Mouse (Mus musculus) olfactory bulb, adult 2 months (tissue): Measurements from ENCODE around the gene Hoxd8. TPM values are rescaled to one million over a fixed set of nuclear protein-coding genes. Genes with fewer than 3 reads are reported as not detected.

ENCODE experiments used
- H3K27ac ChIP-seq: fragments of 200-500 bp; 2 replicates; pipeline ENCODE4 v1.5.1; 2012; ENCODE audit warnings: low read depth, low read length; ENCODE audit not compliant: insufficient read depth
- H3K4me1 ChIP-seq: fragments of 200-500 bp; 2 replicates; pipeline ENCODE4 v1.6.1; 2012; ENCODE audit warnings: low read length; ENCODE audit not compliant: control insufficient read depth, insufficient read depth
- H3K4me3 ChIP-seq: fragments of 200-500 bp; 2 replicates; pipeline ENCODE4 v1.5.1; 2012; ENCODE audit warnings: mild to moderate bottlenecking, low read depth, low read length, moderate library complexity; ENCODE audit not compliant: insufficient read depth
- CTCF ChIP-seq: fragments of 200-500 bp; IDR thresholded peaks from 2 replicates; pipeline ENCODE4 v1.5.1; 2012; ENCODE audit warnings: low read depth, mild to moderate bottlenecking, low read length, moderate library complexity; ENCODE audit not compliant: insufficient read depth
- POLR2A ChIP-seq: fragments of 200-500 bp; IDR thresholded peaks from 2 replicates; pipeline ENCODE4 v1.6.1; 2012; ENCODE audit warnings: mild to moderate bottlenecking, low read depth, low read length, moderate library complexity; ENCODE audit not compliant: insufficient read depth
- WGBS: fragments of 180-500 bp; shearing (Covaris S2); methylation state at CpG from one replicate; pipeline ENCODE4 v1.1.7; 2018; 5-methylcytosine and 5-hydroxymethylcytosine counted together
- polyA plus RNA-seq: library from polyadenylated mRNA; stranded (reverse); fragments of >200 nt; gene quantifications from 2 replicates; pipeline ENCODE4 v1.2.4, GENCODE M21; 2012; ENCODE audit warnings: low replicate concordance; ENCODE audit not compliant: missing spikeins, insufficient read depth, insufficient read length

Gene Hoxd8
- polyA plus RNA-seq, 1 experiment = not detected

GRCm38 (mm10) chr2:74684106-74684505 is 20.3 kb upstream of the Hoxd8 start:
- 5% methylated on average over 12 of the region's 12 CpGs for WGBS
- H3K4me1 ChIP-seq = no peaks in the 10 kb centered on the region
- H3K27ac ChIP-seq = no peak overlapping the region
- H3K4me3 ChIP-seq = no peak overlapping the region
- no peak for TF ChIP-seq POLR2A
- no peak for TF ChIP-seq CTCF

DNA sequence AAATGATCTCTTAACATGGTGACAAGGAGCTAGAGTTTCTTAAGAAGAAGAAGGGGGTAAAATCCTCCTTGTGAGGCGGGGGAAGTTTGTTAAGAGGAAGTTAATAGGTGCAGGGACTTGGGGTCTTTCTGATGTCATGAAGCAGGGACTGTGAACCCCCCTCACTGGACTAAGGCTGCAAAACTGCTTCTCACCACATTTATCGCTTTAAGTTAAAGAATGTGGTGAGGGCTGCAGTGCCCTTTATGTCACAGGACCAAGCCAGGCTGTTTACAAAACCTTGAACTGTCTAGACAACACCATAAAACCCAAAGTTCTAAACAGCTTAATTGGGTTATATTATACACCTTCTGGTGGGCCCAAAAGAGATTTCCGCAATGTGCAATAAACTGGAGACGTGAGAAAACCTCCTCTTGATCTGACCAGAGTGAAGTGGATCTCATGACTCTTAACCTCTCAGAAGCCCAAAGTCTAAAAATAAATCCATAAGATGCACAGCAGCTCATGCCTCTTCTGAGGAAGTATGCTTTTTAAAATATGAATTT is 19.3 kb upstream of the Hoxd8 start:
- Histone ChIP-seq H3K4me1 (no peaks in the 10 kb centered on the region), H3K4me3 (no peak overlapping the region), H3K27ac (no peak overlapping the region)
- WGBS = 10% methylated on average over 4 of the region's 4 CpGs
- TF ChIP-seq CTCF = no peak

- H3K27ac ChIP-seq = no peak overlapping the region
- no peak for TF ChIP-seq POLR2A
- H3K4me1 ChIP-seq = no peaks in the 10 kb centered on the region
- H3K4me3 ChIP-seq = no peak overlapping the region
- WGBS = 8% methylated on average over 17 of the region's 17 CpGs
Observed at GRCm38 (mm10) chr2:74686301-74686987, 18.0 kb upstream of the Hoxd8 start.

- TF ChIP-seq POLR2A (no peak), CTCF (no peak)
- WGBS = 3% methylated on average over 27 of the region's 27 CpGs
- Histone ChIP-seq H3K27ac (no peak overlapping the region), H3K4me1 (no peaks in the 10 kb centered on the region), H3K4me3 (no peak overlapping the region)
Observed at GRCm38 (mm10) chr2:74686988-74687697, 17.3 kb upstream of the Hoxd8 start.

DNA sequence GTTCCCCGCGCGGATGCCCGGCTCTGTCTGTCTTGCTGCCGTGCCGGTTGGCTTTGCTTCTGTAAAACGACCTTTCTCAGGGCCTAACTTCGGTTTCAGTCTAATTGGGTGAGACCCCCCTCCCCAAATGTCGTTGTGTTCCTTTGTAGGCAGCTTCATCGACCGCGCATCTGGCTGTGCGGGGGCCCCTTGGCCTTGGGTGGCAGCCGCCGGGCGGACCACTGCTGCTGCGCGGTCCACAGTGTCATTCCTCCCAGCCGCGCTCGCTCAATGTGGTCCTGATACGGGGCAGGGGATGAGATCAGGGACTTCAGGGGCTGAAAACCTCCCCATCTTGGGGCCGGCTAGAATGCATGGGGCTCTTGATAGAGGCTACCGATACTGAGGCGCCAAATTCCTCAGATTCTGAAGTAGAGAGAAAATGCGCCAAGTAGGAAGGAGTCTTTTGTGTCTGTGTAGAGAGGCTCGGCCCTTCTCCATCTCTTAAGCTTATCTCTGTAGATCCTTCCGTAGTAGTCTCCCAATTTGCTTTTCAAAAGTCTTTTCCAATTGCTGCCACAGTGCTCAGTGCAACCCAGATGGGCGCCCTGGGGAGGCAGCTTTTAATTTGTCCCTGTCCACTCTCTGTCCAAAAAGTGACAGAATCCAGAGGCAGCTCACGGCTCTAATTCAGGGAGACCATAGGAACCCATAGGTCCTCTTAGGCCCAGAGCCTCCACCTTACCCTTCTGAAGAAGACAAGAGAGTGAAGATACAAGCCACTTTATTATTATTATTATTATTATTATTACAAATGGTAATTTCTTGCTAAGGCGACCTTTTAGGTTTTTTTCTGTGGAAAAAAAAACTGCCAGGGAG is 16.5 kb upstream of the Hoxd8 start:
- Histone ChIP-seq H3K27ac (no peak overlapping the region), H3K4me3 (no peak overlapping the region), H3K4me1 (no peaks in the 10 kb centered on the region)
- WGBS = 3% methylated on average over 31 of the region's 31 CpGs
- no peak for TF ChIP-seq POLR2A
- TF ChIP-seq CTCF = no peak

- Histone ChIP-seq H3K27ac (no peak overlapping the region), H3K4me1 (no peaks in the 10 kb centered on the region), H3K4me3 (no peak overlapping the region)
- WGBS = 7% methylated on average over 12 of the region's 12 CpGs
- no peak for TF ChIP-seq CTCF
- no peak for TF ChIP-seq POLR2A
Observed at GRCm38 (mm10) chr2:74688795-74689573, 15.4 kb upstream of the Hoxd8 start.

DNA sequence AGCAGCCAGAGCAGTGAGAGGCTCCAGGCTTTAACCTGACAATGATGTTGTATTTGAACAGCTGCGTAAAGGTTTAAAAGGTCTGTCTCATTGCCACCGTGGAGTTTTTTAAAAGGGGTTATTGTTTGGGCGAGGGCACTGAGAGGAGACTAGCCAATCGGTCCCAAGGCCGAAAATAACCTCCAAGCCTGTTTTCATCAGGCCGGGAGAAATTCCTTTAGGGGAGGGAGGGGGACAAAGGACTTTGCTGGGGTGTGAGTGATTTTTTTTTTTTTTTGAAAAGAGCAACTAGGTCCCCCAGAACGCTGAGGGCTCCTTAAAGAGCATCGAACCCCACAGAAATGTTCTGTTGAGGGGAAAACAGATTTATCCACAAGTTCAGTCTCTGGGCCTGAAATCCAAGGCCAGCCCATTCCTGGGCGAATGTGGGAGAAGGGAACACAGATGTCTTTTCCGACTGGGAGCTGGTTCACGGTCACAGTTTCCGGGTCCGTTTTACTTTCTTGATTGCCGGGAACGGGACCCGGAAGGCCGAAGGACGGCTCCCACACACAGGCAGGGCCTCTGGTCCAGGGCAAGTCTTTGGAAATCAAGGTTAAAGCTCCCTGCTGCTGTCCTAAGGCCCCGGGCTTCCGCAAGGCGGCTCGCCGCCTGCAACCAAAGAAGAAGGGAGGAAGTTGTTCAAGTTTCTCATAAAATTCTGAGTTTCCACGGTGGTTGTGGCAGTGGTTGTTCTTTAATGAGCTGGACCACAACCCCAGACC is 14.7 kb upstream of the Hoxd8 start:
- H3K4me1 ChIP-seq = no peaks in the 10 kb centered on the region
- H3K4me3 ChIP-seq = no peak overlapping the region
- WGBS = 3% methylated on average over 24 of the region's 24 CpGs
- H3K27ac ChIP-seq = no peak overlapping the region
- TF ChIP-seq CTCF (no peak), POLR2A (no peak)

- Histone ChIP-seq H3K27ac (no peak overlapping the region), H3K4me1 (no peaks in the 10 kb centered on the region), H3K4me3 (no peak overlapping the region)
- TF ChIP-seq POLR2A (no peak), CTCF (no peak)
- 17% methylated on average over 8 of the region's 8 CpGs for WGBS
Observed at GRCm38 (mm10) chr2:74690338-74690716, 14.1 kb upstream of the Hoxd8 start.
